Mouse (Mus musculus) urinary bladder, postnatal 25 days (tissue): ENCODE data around the gene Cchcr1.

Source experiments
- DNase-seq: peaks from one replicate; pipeline ENCODE4 v3.0.0; 2022; ENCODE audit warnings: low spot score

The Cchcr1 gene

DNA sequence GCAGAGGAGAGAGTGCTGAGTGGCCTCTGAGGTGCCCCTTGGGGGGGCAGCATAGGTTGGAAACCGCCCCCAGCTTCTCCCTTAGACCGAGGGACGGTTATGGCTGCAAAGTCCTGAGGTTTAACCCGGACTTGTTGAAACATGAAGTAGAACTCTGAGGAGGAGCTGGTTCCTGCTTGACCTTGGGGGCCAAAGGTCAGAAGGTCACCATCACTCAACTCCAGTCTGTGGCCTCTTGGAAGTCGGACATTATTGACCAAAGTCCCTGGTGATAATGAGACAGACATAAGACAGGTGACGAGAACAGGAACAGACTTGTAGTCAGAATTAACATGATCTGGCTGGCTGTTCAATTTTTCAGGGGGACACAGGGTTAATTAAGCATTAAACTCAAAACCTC lies 2.1 kb upstream of the Cchcr1 start:
- no peak for DNase-seq

DNA sequence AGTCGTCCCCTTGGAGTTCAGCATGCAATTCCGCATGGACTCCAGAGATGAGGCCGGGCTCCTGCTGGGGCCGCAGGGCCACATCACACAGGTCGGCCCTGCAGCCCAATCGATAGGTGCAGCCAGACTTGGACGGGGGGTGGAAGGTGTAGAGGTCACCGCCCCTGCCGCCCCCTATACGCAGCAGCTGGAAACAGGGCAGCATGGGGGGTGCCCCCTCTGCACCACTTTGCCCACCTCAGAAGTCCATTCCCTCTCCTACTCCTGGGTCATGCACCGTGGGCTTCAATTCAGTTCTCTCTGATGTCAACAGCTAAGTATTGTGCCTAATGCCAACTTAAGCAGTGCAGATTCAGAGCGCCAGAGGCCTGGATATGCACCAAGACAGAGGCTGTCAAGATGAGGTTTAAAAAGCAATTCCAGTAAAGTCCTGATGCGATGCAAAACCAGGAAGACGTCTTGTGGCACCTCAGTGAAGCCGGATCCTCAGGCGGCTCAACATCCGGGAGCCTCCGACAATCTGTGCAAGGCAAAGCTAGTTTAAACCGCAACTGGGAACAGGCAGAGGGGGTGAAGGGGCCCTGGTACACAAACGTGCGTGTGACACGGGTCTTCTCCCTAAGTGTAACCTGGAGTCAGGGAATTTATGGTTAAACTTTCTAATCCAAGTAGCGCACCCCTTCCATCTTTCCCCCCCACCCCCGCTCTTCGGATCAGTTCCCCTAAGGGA lies 824 bp upstream of the Cchcr1 start:
- no peak for DNase-seq

DNA sequence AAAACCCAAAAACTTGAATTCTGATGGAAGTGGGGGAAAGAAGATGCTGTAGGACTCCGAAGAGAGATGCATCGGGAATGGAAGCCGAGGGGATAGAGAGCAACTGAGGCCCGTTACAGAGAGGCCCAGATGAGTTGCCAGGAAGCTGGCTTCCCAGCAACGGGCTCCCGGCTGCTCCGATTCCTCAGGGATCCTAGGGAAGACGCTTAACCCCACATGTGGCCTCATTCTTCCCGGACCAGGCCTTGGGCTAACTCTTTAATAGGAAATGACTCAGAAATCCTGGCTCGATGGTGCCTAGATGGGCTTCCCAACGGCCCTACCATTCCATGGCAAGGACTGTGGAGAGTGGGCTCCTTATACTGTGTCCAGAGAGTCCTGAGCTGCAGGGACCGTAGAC lies 626 bp downstream of the Cchcr1 start:
- no peak for DNase-seq

DNA sequence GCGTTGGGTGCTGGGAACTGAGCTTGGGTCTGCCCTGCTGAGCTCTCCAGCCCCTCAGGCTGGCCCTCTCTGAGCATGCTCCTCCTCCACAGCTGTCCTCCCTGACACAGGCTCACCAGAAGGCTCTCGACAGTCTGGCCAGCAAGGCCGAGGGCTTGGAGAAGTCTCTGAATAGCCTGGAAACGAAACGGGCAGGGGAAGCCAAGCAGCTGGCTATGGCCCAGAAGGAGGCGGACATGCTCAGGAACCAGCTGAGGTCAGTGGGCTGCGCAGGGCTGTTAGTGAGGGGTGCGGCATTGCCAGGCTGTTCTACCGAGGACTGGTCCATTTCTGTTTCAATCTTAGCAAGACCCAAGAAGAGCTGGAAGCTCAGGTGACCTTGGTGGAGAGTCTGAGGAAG lies 7.5 kb downstream of the Cchcr1 start:
- DNase-seq: no peak

DNA sequence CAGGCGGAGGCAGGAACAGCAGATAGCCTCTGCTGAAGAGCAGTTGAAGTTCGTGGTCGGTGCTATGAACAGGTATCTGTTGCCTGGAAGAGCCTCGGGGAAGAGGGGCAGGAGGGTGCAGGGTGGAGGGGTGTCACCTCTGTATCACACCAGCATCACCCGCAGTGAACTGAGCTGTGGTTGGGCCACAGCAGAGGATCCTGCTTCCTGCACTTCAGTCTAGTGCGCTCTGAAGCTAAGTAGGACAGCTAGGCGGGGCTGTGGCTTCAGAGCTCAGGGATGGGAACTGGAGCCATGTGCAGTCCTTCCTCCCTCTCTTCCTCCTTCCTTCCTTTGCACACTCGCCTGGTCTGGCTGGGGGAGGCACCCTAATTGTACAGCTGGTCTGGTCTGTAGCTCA lies 9.7 kb downstream of the Cchcr1 start:
- DNase-seq: no peak

DNA sequence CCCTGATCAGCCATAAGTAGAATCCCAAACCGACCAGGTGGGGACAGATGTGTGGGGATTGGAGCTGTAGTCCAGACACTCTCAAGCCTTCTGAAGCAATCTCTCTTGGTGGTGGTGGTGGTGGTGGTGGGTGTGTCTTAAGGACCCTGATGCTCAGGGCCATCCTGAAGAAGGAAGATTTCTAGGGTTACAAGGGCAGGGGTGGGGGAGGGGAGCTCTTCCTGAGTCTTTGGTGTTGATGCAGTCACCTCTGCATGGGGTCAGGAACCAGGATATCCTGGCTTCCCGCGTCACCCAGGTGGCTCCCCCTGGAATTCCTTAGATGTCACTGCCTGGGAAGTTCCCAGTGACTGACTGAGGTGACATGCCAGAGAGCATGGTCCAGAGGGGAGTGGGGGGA lies 15.5 kb downstream of the Cchcr1 start:
- no peak for DNase-seq

DNA sequence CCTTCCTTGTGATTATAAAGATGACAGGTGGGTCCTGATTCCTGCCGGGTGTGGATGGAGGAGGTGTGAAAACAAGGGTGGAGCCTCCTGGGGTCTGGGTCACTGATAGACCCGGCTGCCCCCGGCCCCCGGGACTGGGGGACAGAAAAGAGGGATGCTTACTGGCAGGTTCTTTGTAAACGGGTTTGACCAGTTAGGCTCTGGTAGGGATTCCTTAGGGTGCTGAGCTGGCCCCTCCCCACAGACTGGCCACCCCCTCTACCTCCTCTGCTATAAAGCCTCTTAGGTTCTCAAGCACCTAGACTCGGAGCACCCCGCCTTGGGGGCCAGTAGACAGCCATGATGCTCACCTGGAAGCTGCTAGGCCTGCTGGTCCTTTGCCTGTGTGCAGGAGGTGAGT lies 16.0 kb downstream of the Cchcr1 start, which contains the start of gene Psors1c2:
TSS of gene Psors1c2 (plus strand) at position 301 of the 400 bp plus-strand sequence.
- DNase-seq: no peak

DNA sequence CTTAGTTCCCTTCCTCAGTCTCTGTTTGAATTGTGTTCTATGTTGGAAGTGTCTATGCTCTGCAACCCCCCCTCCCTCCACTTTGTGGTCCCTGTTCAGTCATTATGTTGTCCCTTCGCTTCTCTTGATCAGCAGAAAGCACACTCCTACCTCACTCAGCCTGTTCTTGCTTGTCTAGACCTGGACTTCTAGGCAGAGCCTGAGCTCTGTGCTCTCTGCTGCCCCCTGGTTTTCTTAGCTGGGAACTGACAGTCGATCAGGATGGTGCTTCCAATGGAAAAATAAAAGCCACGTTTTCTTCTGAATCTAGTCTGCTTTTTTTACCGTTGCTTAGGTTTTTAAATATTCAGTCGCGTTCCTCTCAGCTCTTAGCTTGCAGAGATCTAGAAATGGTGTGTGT lies 17.4 kb downstream of the Cchcr1 start:
- DNase-seq: peak; percentile 74

DNA sequence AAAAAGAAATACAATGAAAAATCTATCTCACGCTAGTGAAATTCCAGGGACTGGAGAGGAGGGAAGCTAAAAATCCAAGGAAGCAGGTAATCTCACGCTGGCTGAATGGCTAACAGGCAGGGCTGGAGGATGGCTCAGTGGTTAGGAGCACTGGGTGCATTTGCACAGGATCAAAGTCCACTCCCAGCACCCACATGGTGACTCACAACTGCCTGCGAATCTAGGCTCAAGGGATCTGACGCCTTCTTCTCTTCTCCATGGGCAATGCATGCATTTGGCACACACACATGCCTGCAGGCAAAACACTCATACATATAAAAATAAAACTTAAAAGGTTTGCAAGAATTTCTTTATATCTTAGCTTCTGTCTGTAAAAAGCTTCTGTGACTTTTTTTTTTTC lies 20.5 kb downstream of the Cchcr1 start:
- DNase-seq: no peak

DNA sequence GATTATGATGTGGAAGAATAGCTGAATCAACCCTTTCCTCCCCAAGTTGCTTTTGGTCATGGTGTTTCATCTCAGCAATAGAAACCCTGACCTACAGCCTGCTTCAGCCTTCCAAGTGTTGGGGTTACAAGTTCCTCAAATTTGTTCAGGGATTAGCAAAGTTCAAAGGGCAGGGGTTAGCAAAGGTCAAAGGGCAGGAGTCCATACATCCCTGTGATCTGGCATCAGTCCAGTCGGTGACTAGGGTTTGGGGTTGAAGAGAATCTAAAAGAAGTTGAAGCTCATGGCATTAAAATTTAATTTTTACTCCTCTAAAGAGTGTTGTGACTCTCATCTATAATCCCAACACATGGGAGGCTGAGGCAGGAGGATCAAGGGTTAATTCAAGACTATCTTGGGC lies 21.6 kb downstream of the Cchcr1 start:
- no peak for DNase-seq

DNA sequence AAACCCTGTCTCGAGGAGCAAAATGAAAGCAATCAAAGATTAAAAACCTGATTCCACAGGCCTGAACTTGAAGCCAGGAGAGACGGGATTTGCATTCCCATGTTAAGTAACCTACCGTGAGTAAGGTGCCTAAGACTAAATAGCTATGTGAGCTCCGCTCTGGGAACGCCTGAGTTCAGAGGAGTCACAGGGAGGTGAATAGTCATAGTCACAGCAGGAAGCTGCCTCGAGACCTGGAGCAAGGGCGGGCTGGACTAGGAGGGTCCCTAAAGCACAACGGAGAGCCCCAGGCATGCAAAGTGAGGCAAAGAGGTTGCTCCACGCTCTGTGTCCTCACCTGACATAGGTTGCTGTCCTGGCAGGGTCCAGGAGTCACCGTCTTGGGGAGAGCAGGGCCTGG lies 22.6 kb downstream of the Cchcr1 start:
- DNase-seq: no peak

DNA sequence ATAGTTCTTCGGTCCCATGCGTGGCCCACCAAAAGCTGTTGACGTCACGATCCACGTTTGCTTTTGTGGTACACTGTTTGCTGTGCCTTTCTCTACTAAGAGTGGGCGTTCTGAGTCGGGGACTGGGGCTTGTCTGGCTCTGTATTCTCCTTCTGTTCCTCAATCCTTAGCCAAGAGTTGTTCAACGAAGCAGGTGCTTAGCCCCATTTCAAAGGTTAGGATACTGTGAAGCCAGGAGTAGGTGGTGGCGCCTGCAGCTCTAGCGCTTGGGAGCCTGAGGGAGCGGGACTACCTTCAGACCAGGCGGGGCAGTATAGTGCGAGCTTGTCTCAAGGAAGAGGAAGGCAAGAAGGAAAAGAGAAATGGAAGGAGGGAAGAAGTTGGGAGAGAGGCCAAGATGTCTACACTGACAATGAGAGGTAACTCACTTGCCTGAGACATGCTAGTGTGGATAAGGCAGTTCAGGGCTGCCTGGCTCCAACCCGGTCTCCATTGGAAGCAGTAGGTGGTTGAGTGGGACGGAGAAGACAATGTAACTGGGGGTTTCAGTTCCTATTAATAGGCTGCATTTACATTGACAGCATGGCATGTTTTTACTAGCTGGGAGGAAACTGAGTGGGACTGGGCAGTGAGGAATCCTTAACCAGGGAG lies 26.0 kb downstream of the Cchcr1 start:
- no peak for DNase-seq

DNA sequence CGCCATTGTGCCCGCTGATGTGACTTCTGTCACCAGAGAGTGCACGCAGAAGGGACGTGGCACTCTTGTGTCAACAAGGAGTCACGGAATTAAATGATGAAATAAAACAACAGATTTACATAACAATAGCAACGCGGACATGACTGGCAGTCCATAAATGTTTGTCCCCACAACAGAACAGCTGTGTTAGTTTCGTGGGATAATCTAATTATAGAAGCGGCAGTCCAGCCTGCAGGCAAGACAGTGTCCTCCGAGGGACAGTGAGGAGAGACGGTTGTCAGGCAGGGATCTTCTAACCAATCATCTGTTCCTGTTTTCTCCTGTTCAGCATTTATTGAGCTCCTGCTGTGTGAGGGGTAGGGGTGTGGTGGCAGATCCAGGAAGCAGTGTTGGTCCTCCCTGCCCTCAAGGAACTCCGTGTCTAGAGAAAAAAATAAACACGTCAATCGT lies 26.5 kb downstream of the Cchcr1 start:
- no peak for DNase-seq

DNA sequence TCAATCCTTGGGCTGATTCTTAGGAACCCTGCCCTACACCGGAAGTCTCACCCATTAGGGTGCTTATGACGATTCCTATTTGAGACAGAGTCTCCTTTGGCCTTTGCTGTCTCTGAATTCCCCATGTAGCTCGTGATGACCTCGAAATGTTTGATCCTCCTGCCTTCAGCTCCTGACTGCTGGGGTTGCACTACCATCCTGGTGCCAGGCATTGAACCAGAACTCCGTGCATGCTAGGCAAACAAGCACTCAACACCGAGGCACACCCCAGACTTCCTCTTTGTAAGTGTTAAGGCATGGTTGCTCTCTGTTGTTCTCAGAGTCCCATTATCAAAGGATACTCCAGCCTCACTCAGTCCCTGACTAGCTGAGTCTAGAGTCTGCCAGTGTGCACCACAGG lies 27.1 kb downstream of the Cchcr1 start:
- DNase-seq: no peak

DNA sequence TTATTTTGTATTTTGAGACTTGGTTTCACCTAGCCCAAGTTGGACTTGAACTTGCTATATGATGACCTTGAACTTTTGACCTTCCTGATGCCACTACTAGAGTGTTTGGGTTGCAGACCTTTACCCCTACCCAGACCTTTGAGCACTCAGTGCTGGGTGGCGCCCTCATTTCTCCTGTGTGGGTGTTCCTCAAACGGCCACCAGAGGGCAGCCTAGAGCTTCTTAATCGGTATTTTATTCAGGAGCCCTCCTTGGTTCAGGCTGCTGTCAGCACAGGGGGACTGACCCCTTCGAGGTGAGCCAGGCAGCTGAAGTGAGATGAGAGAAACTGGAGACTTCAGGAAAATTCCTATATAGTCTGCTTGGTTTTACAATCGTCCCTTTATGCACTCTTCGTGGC lies 27.8 kb downstream of the Cchcr1 start:
- DNase-seq: peak; percentile 52

DNA sequence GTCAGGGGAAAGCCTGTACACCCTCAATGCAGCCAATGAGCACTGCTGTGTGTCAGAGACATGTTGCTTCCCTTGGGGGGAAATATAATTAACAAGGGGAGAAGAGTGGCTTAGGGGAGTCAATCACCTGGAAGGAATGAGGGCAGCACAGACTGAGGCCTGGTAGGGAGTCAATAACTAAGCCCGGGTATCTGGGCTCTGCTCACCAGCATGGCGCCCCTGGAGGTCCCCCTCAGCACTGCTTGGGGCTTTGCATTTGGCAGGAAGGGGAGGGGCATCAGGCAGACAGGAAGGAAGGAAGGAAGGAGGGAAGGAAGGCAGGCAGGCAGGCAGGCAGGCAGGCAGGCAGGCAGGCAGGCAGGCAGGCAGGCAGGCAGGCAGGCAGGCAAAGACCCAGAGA lies 30.6 kb downstream of the Cchcr1 start:
- no peak for DNase-seq

DNA sequence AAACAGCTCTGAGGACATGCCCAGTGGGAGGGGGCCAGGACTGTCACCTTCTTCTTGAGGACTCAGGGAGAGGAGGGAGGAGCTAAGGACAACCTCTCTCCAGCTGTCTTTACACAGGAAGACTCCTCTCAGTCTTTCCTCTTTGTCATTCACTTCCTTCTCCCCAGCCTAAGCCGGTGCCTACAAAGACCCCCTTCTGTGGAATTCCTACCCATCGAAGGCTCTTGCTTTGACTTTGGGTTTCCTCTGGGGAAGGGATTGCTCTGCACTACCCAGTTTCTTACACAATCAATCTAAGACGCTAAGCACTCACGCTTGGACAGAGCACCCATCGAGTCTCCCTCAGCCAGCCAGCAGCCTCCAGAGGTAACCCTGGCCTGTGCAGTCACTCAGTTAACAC lies 31.7 kb downstream of the Cchcr1 start:
- DNase-seq: no peak

DNA sequence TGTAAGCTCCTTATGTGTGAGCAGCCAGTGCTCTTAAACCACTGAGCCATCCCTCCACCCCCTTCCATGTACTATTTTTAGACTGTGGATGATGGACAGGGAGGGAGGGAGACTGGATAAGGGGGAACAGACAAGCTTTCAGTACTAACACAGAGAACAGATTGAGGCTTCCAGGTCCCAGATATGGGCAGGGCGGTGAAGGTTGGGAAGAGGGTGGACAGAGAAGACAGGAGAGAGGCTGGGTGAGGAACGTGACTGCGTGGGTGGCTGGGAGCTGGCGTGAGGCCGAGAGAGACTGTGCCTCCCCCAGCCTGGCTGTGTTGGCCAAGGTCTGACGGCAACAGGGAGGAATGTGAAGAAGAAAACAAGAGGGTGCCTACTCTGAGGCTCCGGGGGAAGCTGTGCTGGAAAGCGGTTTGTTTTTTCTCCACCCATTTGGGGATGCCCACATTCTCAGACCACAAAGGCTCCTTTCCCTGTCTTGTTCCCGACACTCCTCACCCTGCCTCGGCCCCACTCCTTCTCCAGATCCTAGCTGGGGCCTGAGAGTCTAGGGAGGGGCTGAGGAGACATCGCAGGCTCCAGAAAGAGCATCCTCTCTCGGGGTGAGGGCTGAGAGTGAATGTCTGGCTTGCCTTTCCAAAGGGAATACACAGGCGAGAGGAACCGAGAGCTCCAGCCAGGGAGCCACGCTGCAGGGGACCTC lies 32.7 kb downstream of the Cchcr1 start:
- DNase-seq: peak; percentile 62

DNA sequence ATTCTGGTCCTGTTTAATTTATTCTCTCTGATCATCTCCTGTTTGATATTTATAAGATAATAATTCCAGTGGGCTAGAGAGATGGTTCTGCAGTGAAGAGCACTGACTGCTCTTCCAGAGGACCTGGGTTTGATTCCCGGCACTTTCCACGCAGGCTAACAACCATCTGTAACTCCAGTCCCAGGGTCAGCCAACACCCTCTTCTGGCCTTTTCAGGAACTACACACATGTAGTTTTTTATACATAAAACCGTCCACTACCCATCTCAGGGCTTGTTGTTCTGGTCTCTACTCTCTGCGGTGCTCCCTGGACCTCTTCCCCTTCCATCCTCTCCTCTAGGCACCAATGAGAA lies 33.2 kb downstream of the Cchcr1 start:
- no peak for DNase-seq

DNA sequence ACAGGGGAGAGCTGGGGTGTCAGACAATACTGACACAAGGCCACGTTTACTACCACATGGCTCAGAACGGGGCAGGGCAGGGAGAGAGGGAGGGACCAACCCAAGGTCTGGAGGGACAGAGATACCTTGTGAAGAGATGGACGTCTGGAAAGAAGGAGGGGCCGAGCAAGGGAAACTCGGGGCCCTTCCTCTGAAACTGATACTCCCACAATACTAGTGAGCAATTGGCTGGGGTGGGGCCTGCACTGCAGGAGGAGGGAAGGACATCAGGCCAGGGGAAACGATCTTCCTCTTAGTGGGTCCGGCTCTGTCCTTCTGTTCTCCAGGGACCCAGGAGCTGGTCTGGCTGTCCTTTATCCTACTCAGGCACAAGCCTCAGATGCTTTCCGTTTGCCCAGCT lies 34.0 kb downstream of the Cchcr1 start:
- no peak for DNase-seq

DNA sequence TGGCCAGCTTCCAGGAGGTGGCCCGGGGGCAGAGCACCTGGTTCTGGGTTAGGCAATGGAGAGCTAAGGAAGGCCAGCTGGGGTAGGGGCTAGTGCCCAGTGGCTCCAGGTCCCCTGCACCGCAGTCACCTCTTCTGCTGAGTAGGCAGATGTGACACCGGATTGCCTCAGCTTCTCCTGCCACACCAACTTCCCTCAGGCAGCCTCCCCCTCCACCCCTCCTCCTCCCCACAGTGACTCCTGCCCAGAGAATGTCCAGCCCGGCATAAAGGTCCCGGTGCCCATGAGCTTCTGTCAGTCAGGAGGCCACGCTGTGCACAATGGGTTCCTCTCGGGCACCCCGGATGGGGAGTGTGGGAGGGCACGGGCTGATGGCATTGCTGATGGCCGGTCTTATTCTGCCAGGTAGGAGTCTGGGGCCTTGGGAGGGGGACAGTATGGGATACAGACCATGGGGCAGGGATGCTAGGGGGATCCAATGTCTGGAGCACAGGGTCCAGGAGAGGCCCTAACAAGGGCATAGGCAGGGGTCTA lies 35.0 kb downstream of the Cchcr1 start, which contains the start of gene Cdsn:
TSS of gene Cdsn (plus strand) at position 248 of the 534 bp plus-strand sequence.
- no peak for DNase-seq

DNA sequence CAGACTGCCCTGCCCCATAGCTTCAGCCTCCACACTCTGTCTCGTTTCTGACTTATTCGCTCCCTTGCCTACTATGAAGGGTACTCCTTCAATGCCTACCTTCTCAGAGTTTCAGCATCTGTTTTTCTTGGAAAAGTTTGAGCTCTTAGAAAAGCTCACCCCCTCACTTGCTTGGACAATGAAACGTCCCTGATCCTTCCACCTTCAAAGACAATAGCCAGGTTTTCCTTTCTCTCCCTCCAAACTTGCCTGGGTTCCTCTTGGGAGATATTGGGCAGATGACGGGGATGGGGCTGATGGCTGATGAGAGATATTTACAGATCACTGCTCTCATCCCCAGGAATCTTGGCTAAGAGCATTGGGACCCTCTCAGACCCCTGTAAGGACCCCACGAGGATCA lies 37.4 kb downstream of the Cchcr1 start:
- DNase-seq: no peak
